Mouse (Mus musculus): Measurements from ENCODE around the gene Zg16. TPM values are rescaled to one million over a fixed set of nuclear protein-coding genes. Genes with fewer than 3 reads are reported as not detected.

The Zg16 gene
- polyA plus RNA-seq, 1 experiment from 2014 or later = not detected

- 84% methylated on average over 6 of the region's 6 CpGs for WGBS
Observed at GRCm38 (mm10) chr7:127007313-127008024, 79.7 kb downstream of the Zg16 start.

GRCm38 (mm10) chr7:127004122-127004875, 82.8 kb downstream of the Zg16 start:
- Histone ChIP-seq H3K4me2 (replicated peaks) (no peak overlapping the region), H3K4me1 (peaks cover 7% of the 10 kb centered on the region; the same call in 1 of the 2 replicates), H3K4me3 (no peak overlapping the region), H3K9ac (no peak overlapping the region), H3K27ac (no peak overlapping the region), H3K9me3 (no peaks in the 10 kb centered on the region), H3K27me3 (replicated peaks) (no peaks in the 10 kb centered on the region), H3K36me3 (no peaks in the 10 kb centered on the region)
- no peak for ATAC-seq (ENCODE audit: low FRiP score, low read depth)
- 90% methylated on average over 4 of the region's 4 CpGs for WGBS

More at GRCm38 (mm10) chr7:127007313-127008024, 79.7 kb downstream of the Zg16 start:
- H3K27me3 ChIP-seq (replicated peaks) = no peaks in the 10 kb centered on the region
- H3K9me3 ChIP-seq = no peaks in the 10 kb centered on the region
- H3K36me3 ChIP-seq = no peaks in the 10 kb centered on the region
- no peak for ATAC-seq (ENCODE audit: low FRiP score, low read depth)
- no peak overlapping the region for H3K27ac ChIP-seq
- no peak overlapping the region for H3K4me2 ChIP-seq (replicated peaks)
- no peak overlapping the region for H3K9ac ChIP-seq
- H3K4me1 ChIP-seq = peaks cover 7% of the 10 kb centered on the region; the same call in 1 of the 2 replicates
- no peak overlapping the region for H3K4me3 ChIP-seq

GRCm38 (mm10) chr7:127003620-127004019, 83.5 kb downstream of the Zg16 start:
- Histone ChIP-seq H3K27me3 (replicated peaks) (no peaks in the 10 kb centered on the region), H3K36me3 (no peaks in the 10 kb centered on the region), H3K4me3 (no peak overlapping the region), H3K27ac (no peak overlapping the region), H3K9me3 (no peaks in the 10 kb centered on the region), H3K4me2 (replicated peaks) (no peak overlapping the region), H3K4me1 (peaks cover 3% of the 10 kb centered on the region; the same call in 1 of the 2 replicates), H3K9ac (no peak overlapping the region)
- 92% methylated on average over 5 of the region's 5 CpGs for WGBS
- no peak for ATAC-seq (ENCODE audit: low FRiP score, low read depth)

Small RNAs within 50 kb of the gene (microRNA-seq; reads per million reads assigned to microRNA genes)
- not detected for gene Gm44343

Other genes starting within 250 kb of the Zg16 start
- gene Doc2a, start 239.9 kb downstream of the Zg16 start, polyA plus RNA-seq (2016; fragmentation: Nextera tagmentation; extraction: Ambion mirVana) = 6.2 and 9.1 TPM in 2 replicates
- 29.1 and 33.5 TPM in 2 replicates for gene Hirip3, start 225.4 kb downstream of the Zg16 start, polyA plus RNA-seq (2016; fragmentation: Nextera tagmentation; extraction: Ambion mirVana)
- 86.4 and 88.0 TPM in 2 replicates for gene Ino80e, start 225.0 kb downstream of the Zg16 start, polyA plus RNA-seq (2016; fragmentation: Nextera tagmentation; extraction: Ambion mirVana)
- gene Taok2, start 202.6 kb downstream of the Zg16 start, polyA plus RNA-seq (2016; fragmentation: Nextera tagmentation; extraction: Ambion mirVana) = 57.5 and 59.1 TPM in 2 replicates
- 21.7 and 22.0 TPM in 2 replicates for gene Tmem219, start 164.4 kb downstream of the Zg16 start, polyA plus RNA-seq (2016; fragmentation: Nextera tagmentation; extraction: Ambion mirVana)
- gene Kctd13, start 158.4 kb downstream of the Zg16 start, polyA plus RNA-seq (2016; fragmentation: Nextera tagmentation; extraction: Ambion mirVana) = 62.1 and 62.8 TPM in 2 replicates
- gene Asphd1, start 137.7 kb downstream of the Zg16 start, polyA plus RNA-seq (2016; fragmentation: Nextera tagmentation; extraction: Ambion mirVana) = 2.5 and 2.8 TPM in 2 replicates
- 17.7 and 20.0 TPM in 2 replicates for gene Sez6l2, start 136.8 kb downstream of the Zg16 start, polyA plus RNA-seq (2016; fragmentation: Nextera tagmentation; extraction: Ambion mirVana)
- gene Cdipt, start 111.4 kb downstream of the Zg16 start, polyA plus RNA-seq (2016; fragmentation: Nextera tagmentation; extraction: Ambion mirVana) = 101 and 103 TPM in 2 replicates
- 1.1 and 1.4 TPM in 2 replicates for gene Cdiptos, start 111.2 kb downstream of the Zg16 start, polyA plus RNA-seq (2016; fragmentation: Nextera tagmentation; extraction: Ambion mirVana)
- 5.9 and 6.6 TPM in 2 replicates for gene Mvp, start 72.7 kb downstream of the Zg16 start, polyA plus RNA-seq (2016; fragmentation: Nextera tagmentation; extraction: Ambion mirVana)
- gene Pagr1b, start 70.8 kb downstream of the Zg16 start, polyA plus RNA-seq (2016; fragmentation: Nextera tagmentation; extraction: Ambion mirVana) = not detected in 2 replicates
- 63.1 and 80.4 TPM in 2 replicates for gene Pagr1a, start 70.0 kb downstream of the Zg16 start, polyA plus RNA-seq (2016; fragmentation: Nextera tagmentation; extraction: Ambion mirVana)
- gene Gm42742, start 66.2 kb downstream of the Zg16 start, polyA plus RNA-seq (2016; fragmentation: Nextera tagmentation; extraction: Ambion mirVana) = 46.4 and 66.2 TPM in 2 replicates
- gene Prrt2, start 66.1 kb downstream of the Zg16 start, polyA plus RNA-seq (2016; fragmentation: Nextera tagmentation; extraction: Ambion mirVana) = 5.3 and 6.2 TPM in 2 replicates
- 134 TPM in 2 replicates for gene Maz, start 60.3 kb downstream of the Zg16 start, polyA plus RNA-seq (2016; fragmentation: Nextera tagmentation; extraction: Ambion mirVana)
- gene Kif22, start 44.9 kb downstream of the Zg16 start, polyA plus RNA-seq (2016; fragmentation: Nextera tagmentation; extraction: Ambion mirVana) = 90.8 and 93.0 TPM in 2 replicates
- 0.88 and 1.2 TPM in 2 replicates for gene AI467606, start 4.0 kb upstream of the Zg16 start, polyA plus RNA-seq (2016; fragmentation: Nextera tagmentation; extraction: Ambion mirVana)
- gene Qprt, start 34.9 kb upstream of the Zg16 start, polyA plus RNA-seq (2016; fragmentation: Nextera tagmentation; extraction: Ambion mirVana) = 1.2 and 2.1 TPM in 2 replicates
- gene Spn, start 50.5 kb upstream of the Zg16 start, polyA plus RNA-seq (2016; fragmentation: Nextera tagmentation; extraction: Ambion mirVana) = 0.15 and 0.34 TPM in 2 replicates
- 86.4 and 97.3 TPM in 2 replicates for gene Cd2bp2, start 108.7 kb upstream of the Zg16 start, polyA plus RNA-seq (2016; fragmentation: Nextera tagmentation; extraction: Ambion mirVana)
- gene Tbc1d10b, start 121.1 kb upstream of the Zg16 start, polyA plus RNA-seq (2016; fragmentation: Nextera tagmentation; extraction: Ambion mirVana) = 43.4 and 45.6 TPM in 2 replicates
- gene Mylpf, start 121.6 kb upstream of the Zg16 start, polyA plus RNA-seq (2016; fragmentation: Nextera tagmentation; extraction: Ambion mirVana) = 54.2 and 72.8 TPM in 2 replicates
- gene Zfp553, start 145.7 kb upstream of the Zg16 start, polyA plus RNA-seq (2016; fragmentation: Nextera tagmentation; extraction: Ambion mirVana) = 67.6 and 68.9 TPM in 2 replicates
- 30.1 and 32.8 TPM in 2 replicates for gene Sept1, start 145.8 kb upstream of the Zg16 start, polyA plus RNA-seq (2016; fragmentation: Nextera tagmentation; extraction: Ambion mirVana)
- 58.1 and 61.9 TPM in 2 replicates for gene Zfp771, start 156.9 kb upstream of the Zg16 start, polyA plus RNA-seq (2016; fragmentation: Nextera tagmentation; extraction: Ambion mirVana)
- gene Dctpp1, start 173.4 kb upstream of the Zg16 start, polyA plus RNA-seq (2016; fragmentation: Nextera tagmentation; extraction: Ambion mirVana) = 130 and 144 TPM in 2 replicates
- gene Sephs2, start 186.7 kb upstream of the Zg16 start, polyA plus RNA-seq (2016; fragmentation: Nextera tagmentation; extraction: Ambion mirVana) = 65.2 and 73.1 TPM in 2 replicates
- 1.3 and 2.0 TPM in 2 replicates for gene Itgal, start 208.9 kb upstream of the Zg16 start, polyA plus RNA-seq (2016; fragmentation: Nextera tagmentation; extraction: Ambion mirVana)

Measured in neural tube, embryonic 12.5 days (tissue).